Mouse (Mus musculus): ENCODE results near the gene Amigo3. TPM values are rescaled to one million over a fixed set of nuclear protein-coding genes. Genes with fewer than 3 reads are reported as not detected.

Amigo3 gene
- polyA plus RNA-seq, 1 experiment: 10.7 TPM

- 68% methylated on average over 7 of the region's 7 CpGs for WGBS
- DNase-seq (ENCODE audit: low read depth, low spot score): no peak
These were observed 20.4 kb downstream of the Amigo3 start for GRCm38 (mm10) chr9:108073141-108073930.

- DNase-seq (ENCODE audit: low read depth, low spot score): no peak
- 76% methylated on average over 5 of the region's 5 CpGs for WGBS
These were observed 27.2 kb downstream of the Amigo3 start, which contains the start of gene Mst1 for GRCm38 (mm10) chr9:108080168-108080567. Gene Mst1, plus strand, starts transcription at chr9:108080436.

DNA sequence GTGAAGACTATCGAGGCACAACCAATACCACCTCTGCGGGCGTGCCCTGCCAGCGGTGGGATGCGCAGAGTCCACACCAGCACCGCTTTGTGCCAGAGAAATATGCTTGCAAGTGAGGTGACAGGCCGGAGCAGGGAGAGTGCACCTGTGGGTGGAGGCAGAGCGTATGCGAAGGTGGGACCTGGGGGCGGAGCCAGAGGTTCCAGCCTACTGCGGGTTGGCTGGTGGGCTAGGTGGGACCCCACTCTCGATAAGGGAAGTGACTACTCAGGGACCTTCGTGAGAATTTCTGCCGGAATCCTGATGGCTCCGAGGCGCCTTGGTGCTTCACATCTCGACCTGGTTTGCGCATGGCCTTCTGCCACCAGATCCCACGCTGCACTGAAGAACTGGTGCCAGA lies 29.6 kb downstream of the Amigo3 start:
- 7% methylated on average over 19 of the region's 19 CpGs for WGBS

GRCm38 (mm10) chr9:108082988-108083431 lies 30.1 kb downstream of the Amigo3 start, which contains the start of gene Rnf123:
Gene Rnf123, minus strand, starts transcription at chr9:108083346.
- 25% methylated on average over 12 of the region's 12 CpGs for whole genome bisulfite sequencing
- DNase-seq (ENCODE audit: low read depth, low spot score): no peak

More for the DNA sequence above, 29.6 kb downstream of the Amigo3 start:
- no peak for DNase-seq (ENCODE audit: low read depth, low spot score)

- no peak for DNase-seq (ENCODE audit: low read depth, low spot score)
- 73% methylated on average over 6 of the region's 6 CpGs for WGBS
These were observed 30.6 kb downstream of the Amigo3 start for GRCm38 (mm10) chr9:108083561-108083960.

- 89% methylated on average over 4 of the region's 4 CpGs for WGBS
- DNase-seq (ENCODE audit: low read depth, low spot score): no peak
These were observed 32.3 kb downstream of the Amigo3 start for GRCm38 (mm10) chr9:108085261-108085660.

GRCm38 (mm10) chr9:108090611-108091120 lies 37.7 kb downstream of the Amigo3 start:
- 96% methylated on average over 7 of the region's 7 CpGs for WGBS
- no peak for DNase-seq (ENCODE audit: low read depth, low spot score)

DNA sequence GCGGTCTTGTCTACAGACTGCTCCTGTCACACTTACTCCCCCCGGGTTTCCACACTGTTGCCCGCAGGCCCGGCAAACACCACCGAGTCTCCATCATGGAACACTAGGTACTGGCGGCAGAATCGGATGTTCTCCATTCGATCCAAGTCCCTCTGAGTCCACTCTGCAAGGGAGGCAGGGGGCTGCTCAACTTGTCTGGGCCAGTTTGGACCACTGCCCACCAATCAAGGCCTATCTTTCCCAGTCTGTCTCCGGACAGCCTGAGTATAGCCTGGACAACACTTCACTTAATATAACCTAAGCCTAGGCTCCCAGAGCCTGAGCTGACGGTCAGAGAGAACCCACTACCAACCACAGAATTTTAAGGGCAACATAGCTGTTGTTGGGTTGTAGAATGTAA lies 40.6 kb downstream of the Amigo3 start:
- 57% methylated on average over 10 of the region's 10 CpGs for whole genome bisulfite sequencing
- no peak for DNase-seq (ENCODE audit: low read depth, low spot score)

GRCm38 (mm10) chr9:108094184-108094941 lies 41.4 kb downstream of the Amigo3 start, which contains the start of gene Apeh:
Gene Apeh, minus strand, starts transcription at chr9:108094606.
- DNase-seq (ENCODE audit: low read depth, low spot score): peak; percentile 80
- WGBS: under 1% methylated on average over 51 of the region's 52 CpGs

DNA sequence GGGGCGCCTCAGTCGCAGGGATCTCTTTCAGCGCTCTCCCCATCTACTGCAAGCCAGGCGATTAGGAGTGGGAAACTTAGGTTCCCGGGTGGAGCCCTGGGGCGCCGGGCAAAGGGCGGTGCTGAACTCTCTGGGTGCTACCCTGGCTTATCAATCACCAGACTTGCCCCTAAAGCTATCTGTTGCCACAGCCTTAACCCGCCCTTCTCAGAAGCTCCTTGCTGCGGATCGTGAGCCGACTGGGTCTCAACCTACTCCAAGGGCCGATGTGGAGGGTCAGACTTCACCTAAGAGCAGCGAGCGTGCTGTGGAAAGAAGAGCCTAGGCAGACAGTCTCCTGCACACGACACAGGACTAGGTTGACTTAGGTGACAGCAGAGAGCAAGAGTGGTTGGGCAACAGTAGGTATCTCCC lies 42.0 kb downstream of the Amigo3 start:
- DNase-seq (ENCODE audit: low read depth, low spot score): no peak
- 0% methylated on average over 16 of the region's 16 CpGs for WGBS

DNA sequence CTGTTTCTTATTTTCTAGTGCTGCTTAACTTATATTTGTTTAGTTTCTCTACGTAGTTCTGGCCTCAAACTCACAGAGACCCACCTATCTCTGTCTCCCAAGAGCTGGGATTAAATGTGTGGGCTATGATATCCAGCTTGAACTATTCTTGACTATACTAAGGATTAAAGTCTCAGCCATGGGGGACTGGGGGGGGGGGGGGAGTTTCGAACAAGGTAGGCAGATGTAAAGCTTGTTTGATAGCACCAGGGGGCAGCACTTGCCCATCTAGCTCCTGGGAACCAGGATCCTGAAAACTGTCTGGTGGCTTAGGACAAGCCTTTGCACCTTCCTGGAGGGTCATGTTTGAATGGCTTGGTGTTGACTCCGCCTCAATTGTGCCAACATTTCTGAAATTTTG lies 42.6 kb downstream of the Amigo3 start:
- no peak for DNase-seq (ENCODE audit: low read depth, low spot score)
- 3% methylated on average over 3 of the region's 3 CpGs for WGBS

DNA sequence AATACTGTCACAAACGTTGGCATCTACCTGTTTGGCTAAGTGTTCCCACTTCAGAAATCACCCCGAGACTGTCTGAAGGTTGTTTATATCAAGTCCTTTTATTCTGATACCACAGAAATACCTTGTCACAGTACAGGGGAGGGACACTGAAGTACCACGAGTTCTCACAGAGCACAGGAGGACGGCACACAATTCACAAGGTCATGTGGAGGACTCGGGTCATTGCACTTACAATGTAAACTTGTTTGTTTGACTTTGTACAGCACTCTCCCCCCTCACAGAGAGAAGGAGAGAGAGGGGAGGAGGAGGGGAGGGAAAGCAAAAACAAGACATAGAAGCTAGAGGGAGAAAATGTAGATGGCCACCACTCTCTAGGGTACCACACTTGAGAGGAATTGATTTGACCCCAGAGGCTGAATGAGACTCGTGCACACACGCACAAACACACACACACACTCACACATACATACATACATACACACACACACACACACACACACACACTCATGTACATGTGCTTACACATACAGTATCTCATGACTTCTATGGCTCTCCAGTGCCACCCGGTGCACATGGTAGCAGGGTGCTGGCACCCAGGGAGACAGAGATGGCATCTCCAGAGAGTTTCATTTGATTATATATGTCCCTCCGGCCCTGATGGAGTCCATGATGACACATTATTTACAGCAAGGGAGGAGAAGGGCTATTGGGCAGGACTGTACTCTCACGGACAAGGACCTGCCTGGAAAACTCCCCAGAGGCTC lies 43.2 kb downstream of the Amigo3 start:
- WGBS: 41% methylated on average over 10 of the region's 10 CpGs
- DNase-seq (ENCODE audit: low read depth, low spot score): no peak

DNA sequence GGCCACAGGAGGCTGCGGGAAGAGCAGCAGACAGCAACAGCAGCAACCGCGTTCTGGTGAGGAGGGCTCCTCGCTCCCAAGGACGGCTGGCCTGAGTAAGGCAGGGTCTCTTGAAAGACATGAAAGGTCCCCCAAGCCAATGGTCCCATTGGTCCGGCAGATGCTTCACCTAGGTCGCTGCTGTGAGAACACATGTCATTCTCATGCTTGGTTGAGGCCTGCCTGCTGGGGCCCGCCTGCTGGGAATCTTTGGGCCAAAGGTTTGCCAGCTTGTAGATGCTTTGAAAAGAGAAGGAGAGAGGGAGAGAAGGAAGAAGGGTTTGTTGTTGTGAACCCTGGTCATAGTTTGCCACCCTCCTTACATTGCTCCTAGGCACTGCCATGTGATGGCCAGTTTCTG lies 46.7 kb downstream of the Amigo3 start:
- WGBS: 91% methylated on average over 8 of the region's 8 CpGs
- DNase-seq (ENCODE audit: low read depth, low spot score): no peak

DNA sequence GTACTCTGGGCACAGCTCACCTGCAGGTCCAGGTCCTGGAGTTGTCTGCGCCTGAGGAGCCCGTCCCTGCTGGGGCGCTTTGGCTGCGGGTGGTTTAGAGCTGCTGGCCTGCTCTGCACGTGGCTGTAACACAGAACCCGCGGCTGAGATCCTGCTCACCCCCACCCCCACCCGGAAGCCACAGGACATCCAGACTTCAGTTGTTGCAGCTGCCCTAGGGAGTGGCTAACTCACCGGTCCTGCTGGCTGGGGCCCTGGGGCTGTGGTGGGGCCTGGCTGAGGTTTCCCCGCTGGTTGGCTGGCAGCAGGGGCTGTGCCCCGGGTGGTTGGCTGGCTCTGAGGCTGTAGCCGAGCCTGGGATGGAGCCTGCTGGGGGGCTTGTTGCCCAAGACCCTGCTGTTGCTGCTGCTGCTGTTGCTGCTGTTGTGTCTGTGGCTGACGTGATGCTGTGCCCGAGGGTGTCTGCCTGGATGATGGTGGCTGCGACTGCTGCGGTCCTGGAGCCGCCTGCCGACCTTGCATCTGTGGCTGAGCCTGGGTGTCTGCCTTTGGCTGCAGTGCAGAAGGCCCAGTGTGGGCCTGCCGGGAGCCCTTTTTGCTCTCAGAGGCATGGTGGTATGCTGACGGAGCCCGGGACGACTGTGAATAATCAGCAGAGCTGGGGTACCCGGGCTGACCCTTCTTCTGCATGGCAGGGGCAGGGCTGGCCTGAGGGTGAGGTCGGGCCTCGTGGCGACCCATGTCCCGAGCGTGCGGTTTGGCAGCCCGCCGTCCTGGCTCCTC lies 52.0 kb downstream of the Amigo3 start:
- DNase-seq (ENCODE audit: low read depth, low spot score): no peak

More for the DNA sequence above, 52.0 kb downstream of the Amigo3 start:
- 36% methylated on average over 31 of the region's 31 CpGs for WGBS

Other genes starting within 250 kb of the Amigo3 start
- 19.0 and 24.5 TPM in 2 replicates for gene Rbm6, start 179.9 kb upstream of the Amigo3 start, polyA plus RNA-seq (2012; rRNA removed)
- 67.5 and 92.5 TPM in 2 replicates for gene Mon1a, start 165.0 kb upstream of the Amigo3 start, polyA plus RNA-seq (2012; rRNA removed)
- gene Mst1r, start 146.3 kb upstream of the Amigo3 start, polyA plus RNA-seq (2012; rRNA removed): 77.1 and 101 TPM in 2 replicates
- not detected in 2 replicates for gene Actl11, start 124.7 kb upstream of the Amigo3 start, polyA plus RNA-seq (2012; rRNA removed)
- gene Camkv, start 117.5 kb upstream of the Amigo3 start, polyA plus RNA-seq (2012; rRNA removed): 0.02 TPM in 1 of 2 replicates, not detected in the other
- 3.7 and 5.1 TPM in 2 replicates for gene Traip, start 103.0 kb upstream of the Amigo3 start, polyA plus RNA-seq (2012; rRNA removed)
- 114 and 158 TPM in 2 replicates for gene Uba7, start 77.7 kb upstream of the Amigo3 start, polyA plus RNA-seq (2012; rRNA removed)
- 0.14 TPM in 1 of 2 replicates, not detected in the other for gene Gm20661, start 70.1 kb upstream of the Amigo3 start, polyA plus RNA-seq (2012; rRNA removed)
- gene Inka1, start 67.3 kb upstream of the Amigo3 start, polyA plus RNA-seq (2012; rRNA removed): 3.0 and 3.4 TPM in 2 replicates
- gene Cdhr4, start 60.7 kb upstream of the Amigo3 start, polyA plus RNA-seq (2012; rRNA removed): 1.0 and 1.7 TPM in 2 replicates
- gene Gm20662, start 56.8 kb upstream of the Amigo3 start, polyA plus RNA-seq (2012; rRNA removed): 0.86 and 1.3 TPM in 2 replicates
- gene Ip6k1, start 50.7 kb upstream of the Amigo3 start, polyA plus RNA-seq (2012; rRNA removed): 57.1 and 90.1 TPM in 2 replicates
- gene Gmppb, start 3.9 kb upstream of the Amigo3 start, polyA plus RNA-seq (2012; rRNA removed): 75.3 and 77.6 TPM in 2 replicates
- 0.26 and 0.56 TPM in 2 replicates for gene Mst1, start 27.3 kb downstream of the Amigo3 start, polyA plus RNA-seq (2012; rRNA removed)
- 47.7 and 86.0 TPM in 2 replicates for gene Rnf123, start 30.2 kb downstream of the Amigo3 start, polyA plus RNA-seq (2012; rRNA removed)
- 173 and 195 TPM in 2 replicates for gene Apeh, start 41.4 kb downstream of the Amigo3 start, polyA plus RNA-seq (2012; rRNA removed)
- gene Bsn, start 137.2 kb downstream of the Amigo3 start, polyA plus RNA-seq (2012; rRNA removed): 2.0 and 2.2 TPM in 2 replicates
- 33.9 and 66.1 TPM in 2 replicates for gene Dag1, start 210.8 kb downstream of the Amigo3 start, polyA plus RNA-seq (2012; rRNA removed)
- gene Nicn1, start 237.3 kb downstream of the Amigo3 start, polyA plus RNA-seq (2012; rRNA removed): 5.8 and 6.5 TPM in 2 replicates
- gene Amt, start 243.7 kb downstream of the Amigo3 start, polyA plus RNA-seq (2012; rRNA removed): 2.3 and 3.4 TPM in 2 replicates